Mouse (Mus musculus) spleen, postnatal 10 days (tissue): ENCODE data around the gene Dnah11.
"Not testable (repeated sequence)": the region's sequence is repeated elsewhere in the genome, so short reads cannot be mapped to it uniquely, and the experiment has no call there.

Experiments used
- DNase-seq, 2 experiments: peaks; one replicate each; pipeline ENCODE4 v3.0.0; 2021 to 2022; ENCODE audit warnings: low spot score in 2 of 2

Dnah11 gene

DNA sequence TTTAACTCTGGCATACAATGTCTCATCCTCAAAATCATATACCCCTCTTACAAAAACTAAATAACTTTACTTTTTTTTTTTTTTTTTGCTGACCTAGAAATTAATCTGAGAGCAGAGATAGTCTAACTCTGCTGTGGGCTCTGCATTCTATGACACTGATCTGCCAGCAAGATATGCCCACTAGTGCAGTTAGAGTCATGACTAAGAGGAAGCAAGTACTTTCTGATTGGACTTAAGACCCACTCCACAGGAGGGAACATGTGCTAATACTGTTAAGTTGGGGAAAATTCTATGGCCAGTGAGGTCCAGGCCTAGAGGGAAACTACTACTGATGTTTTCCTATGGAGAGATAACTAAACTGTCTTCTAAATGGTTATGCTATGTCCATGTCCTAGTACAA is 225.1 kb downstream of the Dnah11 start:
- no peak for DNase-seq

DNA sequence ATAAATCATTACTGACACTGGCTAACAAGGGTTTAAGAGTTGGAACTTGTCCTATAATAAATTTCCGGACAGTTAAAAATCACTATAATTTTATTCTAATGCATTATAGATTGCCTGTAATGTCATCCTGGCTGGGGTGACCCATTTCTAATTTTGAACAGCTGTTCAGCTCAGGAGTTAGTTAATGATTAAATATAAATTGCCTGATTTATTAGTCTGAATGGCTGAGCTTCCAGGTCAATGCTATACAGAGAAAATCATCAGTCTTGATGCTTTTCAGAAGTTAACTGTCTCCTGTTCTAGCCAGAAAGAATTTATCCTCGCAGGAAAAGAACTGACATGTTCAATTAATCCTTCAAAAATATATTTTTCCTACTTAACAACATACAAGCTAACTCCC is 236.1 kb downstream of the Dnah11 start:
- DNase-seq, result no peak

DNA sequence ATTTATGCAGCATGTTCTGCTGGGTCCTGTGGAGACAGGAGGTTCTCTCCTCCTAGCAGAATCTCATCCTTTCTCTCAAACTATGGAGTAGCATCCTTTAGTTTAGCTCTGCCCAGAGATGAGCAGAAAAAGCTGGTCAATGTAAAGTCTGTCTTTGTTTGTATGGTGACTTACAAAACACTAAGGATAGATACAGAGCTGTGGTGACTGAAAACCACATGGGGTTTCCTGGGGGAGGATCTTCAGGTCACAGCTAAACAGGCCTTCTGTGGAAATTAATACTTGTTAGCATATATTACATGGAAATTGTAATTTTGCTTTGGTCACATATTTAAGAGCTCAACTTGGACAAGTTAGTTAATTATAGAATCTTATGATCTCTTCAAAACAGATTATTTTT is 239.6 kb downstream of the Dnah11 start:
- DNase-seq, result no peak

- DNase-seq, result no peak
Measured at GRCm38 (mm10) chr12:117946823-117947704, 251.8 kb downstream of the Dnah11 start.

- DNase-seq, result peak in 1 of 2 experiments; percentile 14
Measured at GRCm38 (mm10) chr12:117941947-117942346, 256.9 kb downstream of the Dnah11 start.

DNA sequence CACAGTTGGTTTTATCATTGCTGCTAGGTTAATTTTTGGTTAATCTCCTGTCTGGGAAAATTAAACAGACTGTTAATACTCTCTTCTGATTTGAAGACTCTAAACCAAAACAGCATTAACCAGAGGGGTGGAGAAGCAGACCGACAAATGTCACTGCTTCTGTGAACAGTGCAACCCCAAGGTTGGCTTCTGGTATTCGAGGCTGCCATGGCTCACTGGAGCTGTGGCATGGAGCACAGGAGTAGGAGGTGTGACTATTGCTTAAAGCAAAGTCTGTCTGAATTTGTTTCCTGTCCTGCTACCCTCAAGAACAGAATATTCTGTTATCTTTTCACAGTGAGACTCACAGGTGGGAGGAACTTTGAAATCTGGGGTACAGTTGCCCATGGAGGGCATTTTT is 260.6 kb downstream of the Dnah11 start:
- DNase-seq, result no peak

GRCm38 (mm10) chr12:117932026-117932425 is 266.8 kb downstream of the Dnah11 start:
- no peak for DNase-seq

- DNase-seq, result no peak
Measured at GRCm38 (mm10) chr12:117929768-117930167, 269.1 kb downstream of the Dnah11 start.

GRCm38 (mm10) chr12:117915826-117916588 is 282.8 kb downstream of the Dnah11 start:
- no peak for DNase-seq

GRCm38 (mm10) chr12:117914613-117915245 is 284.1 kb downstream of the Dnah11 start:
- no peak for DNase-seq

DNA sequence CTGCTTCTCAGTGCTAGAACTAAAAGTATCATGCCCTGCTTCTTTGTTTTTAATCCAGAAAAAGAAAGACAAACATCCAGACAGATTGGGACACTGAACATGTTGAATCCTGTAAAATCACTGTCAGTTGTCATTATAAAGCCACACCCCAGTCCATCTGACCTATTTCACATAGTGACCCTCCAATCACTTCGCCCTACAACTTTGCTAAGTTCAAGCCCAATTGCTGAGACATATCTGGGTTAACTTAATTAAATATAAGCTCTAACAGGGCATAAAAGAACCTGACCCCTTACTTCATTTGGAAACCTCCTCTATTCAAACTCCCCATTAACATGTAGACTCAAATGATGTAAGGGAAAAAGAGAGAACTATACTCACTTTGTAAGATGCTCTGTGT is 287.4 kb downstream of the Dnah11 start:
- DNase-seq, result no peak

DNA sequence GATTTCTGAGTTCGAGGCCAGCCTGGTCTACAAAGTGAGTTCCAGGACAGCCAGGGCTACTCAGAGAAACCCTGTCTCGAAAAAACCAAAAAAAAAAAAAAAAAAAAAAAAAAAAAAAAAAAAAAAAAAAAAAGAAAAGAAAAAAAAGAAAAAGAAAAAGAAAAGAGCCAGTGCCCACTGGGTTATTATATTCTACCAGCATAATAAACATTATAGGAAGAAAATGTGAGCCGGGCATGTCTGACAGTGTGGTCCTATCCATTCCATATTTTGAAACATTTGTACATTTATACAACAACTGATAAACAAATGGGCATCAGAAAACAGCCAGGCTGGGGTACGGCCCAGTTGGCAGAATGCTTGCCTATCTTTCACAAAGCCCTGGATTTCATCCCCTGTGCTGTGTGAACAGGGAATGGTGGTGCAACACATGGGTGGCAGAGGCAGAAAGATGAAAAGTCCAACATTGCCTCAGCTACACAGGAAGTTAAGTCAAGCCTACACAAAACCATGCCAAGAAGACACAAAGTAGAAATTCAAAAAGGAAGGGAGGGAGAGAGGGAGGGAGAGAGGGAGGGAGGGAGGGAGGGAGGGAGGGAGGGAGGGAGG is 293.5 kb downstream of the Dnah11 start:
- DNase-seq, result not testable (repeated sequence)

GRCm38 (mm10) chr12:117903671-117904070 is 295.2 kb downstream of the Dnah11 start:
- no peak for DNase-seq

DNA sequence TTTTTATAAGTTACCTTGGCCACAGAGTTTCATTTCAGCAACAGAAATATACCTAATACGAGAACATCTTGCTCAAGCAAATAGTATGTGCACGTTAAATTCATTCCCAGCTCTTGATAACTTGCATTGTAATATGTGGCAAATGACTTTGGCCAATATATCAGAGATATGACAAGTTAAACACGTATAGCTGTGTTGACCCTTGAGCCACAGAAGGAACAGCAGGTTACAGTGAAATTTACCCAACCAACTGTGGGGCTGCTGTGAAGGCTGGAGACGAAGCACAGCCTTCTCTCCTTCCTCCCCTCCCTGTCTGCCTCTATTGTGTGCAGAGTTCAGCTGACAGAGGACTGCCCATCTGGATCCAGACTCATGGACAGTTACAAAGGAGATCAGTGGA is 297.5 kb downstream of the Dnah11 start:
- DNase-seq, result not testable (repeated sequence)

- not testable (repeated sequence) for DNase-seq
Measured at GRCm38 (mm10) chr12:117900798-117901197, 298.0 kb downstream of the Dnah11 start.

- DNase-seq, result no peak
Measured at GRCm38 (mm10) chr12:117887422-117887821, 311.4 kb downstream of the Dnah11 start.

- no peak for DNase-seq
Measured at GRCm38 (mm10) chr12:117884627-117885026, 314.2 kb downstream of the Dnah11 start.

DNA sequence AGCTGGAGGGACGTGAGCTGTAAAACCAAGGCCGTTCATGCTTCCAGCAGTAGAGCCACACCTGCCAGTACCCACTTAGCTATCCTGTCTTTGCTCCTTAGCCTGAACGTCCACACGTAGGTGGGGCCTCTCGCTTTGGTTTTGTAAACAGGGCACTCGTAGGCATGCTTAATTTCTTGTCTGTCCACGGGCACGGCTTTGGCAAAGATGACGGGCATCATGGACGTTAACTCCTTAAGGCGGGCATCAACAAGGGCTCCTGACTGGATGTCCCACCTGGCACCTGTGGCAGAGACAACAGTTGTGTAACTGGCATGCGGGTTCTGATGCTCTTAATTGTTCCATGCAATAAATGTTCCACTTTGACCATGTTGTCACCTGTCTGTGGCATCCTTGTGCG is 320.5 kb downstream of the Dnah11 start:
- DNase-seq, result no peak

- no peak for DNase-seq
Measured at GRCm38 (mm10) chr12:117872265-117872664, 326.6 kb downstream of the Dnah11 start.

DNA sequence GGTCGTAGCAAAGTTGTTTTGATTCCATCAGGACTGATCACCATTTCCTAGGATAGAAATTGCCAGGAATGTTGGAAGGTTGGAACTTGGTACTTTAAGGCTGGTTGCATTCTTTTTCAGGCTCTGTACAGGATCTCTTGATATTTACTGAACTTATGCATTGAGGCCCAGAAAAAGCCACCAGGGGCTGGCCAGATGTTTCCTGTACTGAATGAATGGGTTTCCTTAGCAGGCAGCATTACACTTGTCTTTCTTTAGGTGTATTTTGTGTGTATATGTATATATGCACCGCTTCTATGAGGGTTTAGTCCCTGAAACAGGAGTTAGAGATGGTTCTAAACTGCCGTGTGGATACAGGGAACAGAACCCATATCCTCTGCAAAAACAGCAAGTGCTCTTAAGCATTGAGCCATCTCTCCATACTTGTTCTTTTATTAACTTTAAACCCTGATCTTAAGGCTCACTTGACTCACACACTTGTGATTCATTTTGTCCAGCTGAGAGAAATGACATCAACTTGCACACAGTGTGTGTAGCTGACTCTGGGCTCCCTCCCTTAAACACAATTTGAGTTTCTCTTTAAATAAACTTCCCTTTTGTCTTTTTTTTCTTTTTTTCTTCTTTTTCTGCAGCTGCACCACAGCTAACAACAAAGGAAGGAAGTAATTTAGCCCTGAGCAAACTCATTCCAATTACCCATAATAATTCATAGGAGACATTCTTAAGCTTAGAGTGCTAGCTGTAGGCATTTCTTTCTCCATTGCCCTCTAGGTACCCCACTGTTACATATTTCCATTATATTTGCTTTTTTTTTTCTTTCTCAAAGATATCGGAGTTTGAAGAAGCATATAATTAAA is 330.9 kb downstream of the Dnah11 start:
- no peak for DNase-seq

DNA sequence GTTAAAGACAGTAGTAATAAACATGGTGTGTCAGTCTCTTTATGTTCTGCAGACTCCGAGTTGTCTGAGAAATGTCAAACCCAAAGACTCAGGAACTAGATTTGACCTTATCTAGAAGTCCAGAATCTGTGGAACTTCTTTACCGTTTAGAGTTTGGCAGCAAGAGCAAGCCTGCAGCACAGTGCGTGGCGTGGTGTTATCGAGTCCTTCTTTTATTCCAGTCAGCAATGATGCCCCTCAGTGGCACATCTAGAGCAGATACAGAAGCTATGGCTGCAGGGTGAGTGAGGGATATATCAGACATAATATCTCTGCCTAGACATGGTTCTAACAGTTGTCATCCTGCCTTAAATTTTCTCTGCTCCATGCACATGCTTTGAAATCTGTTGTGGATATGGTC is 336.2 kb downstream of the Dnah11 start:
- DNase-seq, result no peak
